Mouse (Mus musculus): ENCODE data around the gene Slc15a5. TPM values are rescaled to one million over a fixed set of nuclear protein-coding genes. Genes with fewer than 3 reads are reported as not detected.
A peak's percentile ranks its signal among the peaks of the same experiment; 100 is the strongest.
"Not testable (repeated sequence)": the region's sequence is repeated elsewhere in the genome, so short reads cannot be mapped to it uniquely, and the experiment has no call there.

Slc15a5 gene
- polyA plus RNA-seq, 1 experiment from 2014 or later, result not detected

GRCm38 (mm10) chr6:138089084-138089483 is 9.4 kb upstream of the Slc15a5 start:
- ATAC-seq (ENCODE audit: low read depth) (no peak), DNase-seq (ENCODE audit: low spot score) (no peak)
- no peak overlapping the region for H3K9ac ChIP-seq (ENCODE audit: low read depth, low read length)
- H3K4me2 ChIP-seq (ENCODE audit: low read depth, low read length), result no peak overlapping the region
- no peaks in the 10 kb centered on the region for H3K9me3 ChIP-seq (ENCODE audit: control insufficient read depth, low read length)
- H3K27ac ChIP-seq (replicated peaks; ENCODE audit: low read depth, low read length), result no peak overlapping the region
- no peaks in the 10 kb centered on the region for H3K27me3 ChIP-seq (replicated peaks; ENCODE audit: control insufficient read depth, insufficient read depth, low read length)
- WGBS, result 67% methylated on average over 8 of the region's 8 CpGs
- H3K4me1 ChIP-seq (ENCODE audit: control insufficient read depth, insufficient read depth, low read length), result no peaks in the 10 kb centered on the region
- H3K4me3 ChIP-seq (ENCODE audit: low read depth, low read length), result no peak overlapping the region
- H3K36me3 ChIP-seq (ENCODE audit: control insufficient read depth, insufficient read depth, low read length), result no peaks in the 10 kb centered on the region

- not testable (repeated sequence) for H3K9ac ChIP-seq (ENCODE audit: low read depth, low read length); H3K4me2 ChIP-seq (ENCODE audit: low read depth, low read length); H3K4me3 ChIP-seq (ENCODE audit: low read depth, low read length); H3K27me3 ChIP-seq (replicated peaks; ENCODE audit: control insufficient read depth, insufficient read depth, low read length); DNase-seq (ENCODE audit: low spot score); H3K27ac ChIP-seq (replicated peaks; ENCODE audit: low read depth, low read length); ATAC-seq (ENCODE audit: low read depth); H3K36me3 ChIP-seq (ENCODE audit: control insufficient read depth, insufficient read depth, low read length); H3K9me3 ChIP-seq (ENCODE audit: control insufficient read depth, low read length); H3K4me1 ChIP-seq (ENCODE audit: control insufficient read depth, insufficient read depth, low read length)
Observed at GRCm38 (mm10) chr6:138086421-138086820, 6.7 kb upstream of the Slc15a5 start.

GRCm38 (mm10) chr6:138080778-138081549 is 1.2 kb upstream of the Slc15a5 start:
- Histone ChIP-seq H3K4me3 (ENCODE audit: low read depth, low read length) (no peak overlapping the region), H3K27ac (replicated peaks; ENCODE audit: low read depth, low read length) (no peak overlapping the region), H3K9me3 (ENCODE audit: control insufficient read depth, low read length) (no peaks in the 10 kb centered on the region), H3K4me1 (ENCODE audit: control insufficient read depth, insufficient read depth, low read length) (no peaks in the 10 kb centered on the region), H3K9ac (ENCODE audit: low read depth, low read length) (no peak overlapping the region), H3K27me3 (replicated peaks; ENCODE audit: control insufficient read depth, insufficient read depth, low read length) (no peaks in the 10 kb centered on the region), H3K4me2 (ENCODE audit: low read depth, low read length) (no peak overlapping the region), H3K36me3 (ENCODE audit: control insufficient read depth, insufficient read depth, low read length) (no peaks in the 10 kb centered on the region)
- ATAC-seq (ENCODE audit: low read depth) (no peak), DNase-seq (ENCODE audit: low spot score) (no peak)
- 88% methylated on average over 6 of the region's 6 CpGs for WGBS

- Histone ChIP-seq H3K27ac (replicated peaks; ENCODE audit: low read depth, low read length) (no peak overlapping the region), H3K9me3 (ENCODE audit: control insufficient read depth, low read length) (no peaks in the 10 kb centered on the region), H3K4me3 (ENCODE audit: low read depth, low read length) (no peak overlapping the region), H3K4me1 (ENCODE audit: control insufficient read depth, insufficient read depth, low read length) (no peaks in the 10 kb centered on the region), H3K4me2 (ENCODE audit: low read depth, low read length) (no peak overlapping the region), H3K27me3 (replicated peaks; ENCODE audit: control insufficient read depth, insufficient read depth, low read length) (no peaks in the 10 kb centered on the region), H3K9ac (ENCODE audit: low read depth, low read length) (no peak overlapping the region), H3K36me3 (ENCODE audit: control insufficient read depth, insufficient read depth, low read length) (no peaks in the 10 kb centered on the region)
- 78% methylated on average over 5 of the region's 5 CpGs for WGBS
- DNase-seq (ENCODE audit: low spot score) (no peak), ATAC-seq (ENCODE audit: low read depth) (no peak)
Observed at GRCm38 (mm10) chr6:138077681-138078439, 1.9 kb downstream of the Slc15a5 start.

GRCm38 (mm10) chr6:138075723-138076122 is 4.0 kb downstream of the Slc15a5 start:
- Histone ChIP-seq H3K27ac (replicated peaks; ENCODE audit: low read depth, low read length) (no peak overlapping the region), H3K9me3 (ENCODE audit: control insufficient read depth, low read length) (no peaks in the 10 kb centered on the region), H3K36me3 (ENCODE audit: control insufficient read depth, insufficient read depth, low read length) (no peaks in the 10 kb centered on the region), H3K27me3 (replicated peaks; ENCODE audit: control insufficient read depth, insufficient read depth, low read length) (no peaks in the 10 kb centered on the region), H3K4me1 (ENCODE audit: control insufficient read depth, insufficient read depth, low read length) (no peaks in the 10 kb centered on the region), H3K4me3 (ENCODE audit: low read depth, low read length) (no peak overlapping the region), H3K4me2 (ENCODE audit: low read depth, low read length) (no peak overlapping the region), H3K9ac (ENCODE audit: low read depth, low read length) (no peak overlapping the region)
- 100% methylated on average over 1 of the region's 1 CpGs for WGBS
- DNase-seq (ENCODE audit: low spot score) (no peak), ATAC-seq (ENCODE audit: low read depth) (no peak)

- Histone ChIP-seq H3K9ac (ENCODE audit: low read depth, low read length) (no peak overlapping the region), H3K4me1 (ENCODE audit: control insufficient read depth, insufficient read depth, low read length) (no peaks in the 10 kb centered on the region), H3K36me3 (ENCODE audit: control insufficient read depth, insufficient read depth, low read length) (no peaks in the 10 kb centered on the region), H3K4me3 (ENCODE audit: low read depth, low read length) (no peak overlapping the region), H3K4me2 (ENCODE audit: low read depth, low read length) (no peak overlapping the region), H3K27ac (replicated peaks; ENCODE audit: low read depth, low read length) (no peak overlapping the region), H3K9me3 (ENCODE audit: control insufficient read depth, low read length) (no peaks in the 10 kb centered on the region), H3K27me3 (replicated peaks; ENCODE audit: control insufficient read depth, insufficient read depth, low read length) (no peaks in the 10 kb centered on the region)
- DNase-seq (ENCODE audit: low spot score) (no peak), ATAC-seq (ENCODE audit: low read depth) (no peak)
- 88% methylated on average over 2 of the region's 2 CpGs for WGBS
Observed at GRCm38 (mm10) chr6:138073540-138073939, 6.2 kb downstream of the Slc15a5 start.

GRCm38 (mm10) chr6:138072963-138073339 is 6.8 kb downstream of the Slc15a5 start:
- 51% methylated on average over 8 of the region's 8 CpGs for WGBS
- Histone ChIP-seq H3K4me1 (ENCODE audit: control insufficient read depth, insufficient read depth, low read length) (no peaks in the 10 kb centered on the region), H3K4me2 (ENCODE audit: low read depth, low read length) (no peak overlapping the region), H3K36me3 (ENCODE audit: control insufficient read depth, insufficient read depth, low read length) (no peaks in the 10 kb centered on the region), H3K9me3 (ENCODE audit: control insufficient read depth, low read length) (no peaks in the 10 kb centered on the region), H3K9ac (ENCODE audit: low read depth, low read length) (no peak overlapping the region), H3K27me3 (replicated peaks; ENCODE audit: control insufficient read depth, insufficient read depth, low read length) (no peaks in the 10 kb centered on the region), H3K27ac (replicated peaks; ENCODE audit: low read depth, low read length) (no peak overlapping the region), H3K4me3 (ENCODE audit: low read depth, low read length) (no peak overlapping the region)
- DNase-seq (ENCODE audit: low spot score) (peak; percentile 53), ATAC-seq (ENCODE audit: low read depth) (peak; percentile 80)

GRCm38 (mm10) chr6:138072110-138072962 is 7.4 kb downstream of the Slc15a5 start:
- WGBS, result 65% methylated on average over 5 of the region's 5 CpGs
- ATAC-seq (ENCODE audit: low read depth), result no peak
- Histone ChIP-seq H3K4me3 (ENCODE audit: low read depth, low read length) (no peak overlapping the region), H3K9me3 (ENCODE audit: control insufficient read depth, low read length) (no peaks in the 10 kb centered on the region), H3K4me1 (ENCODE audit: control insufficient read depth, insufficient read depth, low read length) (no peaks in the 10 kb centered on the region), H3K4me2 (ENCODE audit: low read depth, low read length) (no peak overlapping the region), H3K9ac (ENCODE audit: low read depth, low read length) (no peak overlapping the region), H3K36me3 (ENCODE audit: control insufficient read depth, insufficient read depth, low read length) (no peaks in the 10 kb centered on the region), H3K27ac (replicated peaks; ENCODE audit: low read depth, low read length) (no peak overlapping the region), H3K27me3 (replicated peaks; ENCODE audit: control insufficient read depth, insufficient read depth, low read length) (no peaks in the 10 kb centered on the region)
- no peak for DNase-seq (ENCODE audit: low spot score)

Data from embryonic facial prominence, embryonic 14.5 days (tissue).